Mouse (Mus musculus) left cerebral cortex, postnatal 4 days (tissue): ENCODE measurements around the gene Dnajb9. TPM values are rescaled to one million over a fixed set of nuclear protein-coding genes. Genes with fewer than 3 reads are reported as not detected.

ENCODE experiments used
- microRNA-seq: library from miRNA; unstranded; fragments of <30 nt; microRNA quantifications from one replicate; pipeline ENCODE4 v1.2.0, GENCODE M21; 2022
- total RNA-seq, 2 experiments: library from RNA; stranded (reverse); gene quantifications; 2 replicates each; pipeline ENCODE4 v1.2.3; 2021

Dnajb9 gene
- total RNA-seq, 2 experiments from 2014 or later, result 22.0 to 22.1 TPM

Small RNA genes lying within 50 kb of the gene (microRNA-seq; reads per million reads assigned to microRNA genes)
- gene Mir5627, result not detected

Other genes starting within 250 kb of the Dnajb9 start
- 100 to 1,000 TPM; 106 to 123 TPM for gene Pnpla8, start 11.0 kb upstream of the Dnajb9 start, total RNA-seq
- 100 to 1,000 TPM; 323 to 345 TPM for gene Nrcam, start 118.6 kb upstream of the Dnajb9 start, total RNA-seq